Mouse (Mus musculus): Measurements from ENCODE around the gene Ppfibp1. TPM values are rescaled to one million over a fixed set of nuclear protein-coding genes. Genes with fewer than 3 reads are reported as not detected.

The Ppfibp1 gene
- total RNA-seq, 4 experiments from 2014 or later, result 45.6 to 62.4 (median 55.7) TPM

DNA sequence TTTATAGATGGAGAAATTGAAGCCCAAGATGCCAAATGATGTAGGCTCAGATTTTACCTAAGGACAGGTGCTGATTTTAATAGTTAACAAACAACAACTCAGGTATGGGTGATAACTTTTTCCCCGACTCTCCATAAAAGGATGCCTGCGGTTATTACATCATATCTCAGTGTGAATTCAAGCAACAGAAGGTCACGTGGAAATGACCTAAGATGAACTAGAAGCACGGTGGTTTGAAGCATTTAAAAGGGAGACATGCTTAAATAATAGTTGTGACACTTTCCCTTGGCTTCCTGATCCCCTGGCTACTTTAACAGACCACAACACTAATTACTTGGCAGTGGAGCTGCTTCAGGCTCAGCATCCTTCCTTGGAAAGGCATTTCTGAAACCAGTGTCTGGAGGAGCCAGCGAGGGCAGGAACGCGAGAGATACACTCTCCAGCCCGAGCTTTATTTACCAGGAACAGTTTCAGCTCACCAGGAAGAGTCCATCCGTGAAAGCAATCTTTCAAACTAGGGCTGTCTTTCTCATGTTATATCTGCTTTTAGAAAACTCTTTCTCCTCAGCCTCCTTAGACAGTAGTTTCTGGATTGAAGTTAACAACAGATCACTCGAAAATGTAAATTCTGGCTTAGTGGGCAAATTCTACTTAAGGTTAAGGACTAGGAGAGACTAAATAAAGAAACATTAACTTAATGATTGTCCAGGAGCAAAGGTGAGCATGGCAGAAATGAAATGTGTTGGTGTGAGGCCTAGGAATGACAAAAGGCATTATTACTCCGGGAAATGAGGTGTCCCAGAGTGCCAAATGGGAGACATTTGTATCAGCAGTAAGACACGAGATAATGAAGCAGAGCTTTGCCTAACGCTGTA lies 6.2 kb upstream of the Ppfibp1 start:
- no peak for DNase-seq (ENCODE audit: low spot score in 2 of 2)

DNA sequence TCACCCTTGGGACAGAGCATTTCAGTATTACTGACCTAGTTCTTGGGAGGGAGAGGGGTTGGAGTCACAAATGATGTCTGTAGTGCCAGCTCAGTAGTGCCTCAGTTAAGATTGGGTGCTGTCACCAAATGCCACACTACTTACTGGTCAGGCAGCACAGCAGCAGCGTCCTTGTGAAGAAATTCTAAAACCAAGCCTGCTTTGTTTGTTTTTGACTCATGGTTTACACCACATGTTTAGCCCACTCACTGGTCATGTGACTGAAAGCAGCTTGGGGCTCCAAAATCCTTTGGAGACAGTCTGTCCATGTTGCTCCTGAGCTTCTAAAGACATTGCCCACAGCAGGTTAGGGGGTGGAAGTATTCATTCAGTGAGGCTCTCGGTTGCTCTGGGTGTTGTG lies 4.9 kb upstream of the Ppfibp1 start:
- DNase-seq (ENCODE audit: low spot score in 2 of 2), result no peak

DNA sequence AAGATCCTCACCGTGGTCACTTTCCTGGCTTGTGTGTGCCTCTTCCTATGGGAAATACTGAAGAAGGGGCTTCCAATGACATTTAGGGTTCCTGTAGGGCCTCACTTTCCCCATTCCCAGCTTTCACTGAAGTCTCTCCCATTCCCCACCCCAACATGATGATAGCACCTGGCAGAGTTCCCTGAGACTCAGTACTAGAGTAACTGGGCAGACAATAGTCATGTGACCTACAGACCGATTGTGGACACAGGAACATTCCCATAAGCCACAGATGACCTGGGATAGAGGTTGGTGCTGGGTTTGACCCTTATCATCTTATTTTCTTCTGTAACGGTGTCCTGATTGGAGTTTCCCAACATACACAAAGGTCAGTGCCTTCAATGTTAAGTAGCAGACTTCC lies 4.1 kb upstream of the Ppfibp1 start:
- no peak for DNase-seq (ENCODE audit: low spot score in 2 of 2)

DNA sequence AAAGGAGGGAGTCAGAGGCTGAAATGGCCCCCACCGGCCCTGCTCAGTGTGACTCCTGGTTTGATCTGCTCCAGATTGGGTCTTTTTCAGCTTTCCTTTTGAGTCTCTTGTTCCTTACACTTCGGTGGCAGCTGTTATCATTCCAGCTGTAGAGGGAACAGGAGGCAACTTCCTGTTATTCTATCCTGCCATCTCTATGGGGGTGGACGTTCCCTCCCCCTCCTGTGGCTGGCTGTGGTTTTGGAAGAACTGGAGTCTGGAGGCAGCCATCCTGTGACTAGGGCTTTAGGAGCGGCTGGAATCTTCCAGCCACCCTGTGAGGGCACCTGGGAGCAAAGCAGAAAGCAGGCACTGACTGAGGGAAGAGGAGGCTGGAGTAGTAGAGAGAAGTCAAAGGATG lies 3.4 kb upstream of the Ppfibp1 start:
- DNase-seq (ENCODE audit: low spot score in 2 of 2), result no peak

- no peak for DNase-seq (ENCODE audit: low spot score in 2 of 2)
These were observed 588 bp downstream of the Ppfibp1 start for GRCm38 (mm10) chr6:146888660-146889490.

GRCm38 (mm10) chr6:146890215-146890614 lies 1.9 kb downstream of the Ppfibp1 start:
- no peak for DNase-seq (ENCODE audit: low spot score in 2 of 2)

- no peak for DNase-seq (ENCODE audit: low spot score in 2 of 2)
These were observed 2.3 kb downstream of the Ppfibp1 start for GRCm38 (mm10) chr6:146890633-146891032.

DNA sequence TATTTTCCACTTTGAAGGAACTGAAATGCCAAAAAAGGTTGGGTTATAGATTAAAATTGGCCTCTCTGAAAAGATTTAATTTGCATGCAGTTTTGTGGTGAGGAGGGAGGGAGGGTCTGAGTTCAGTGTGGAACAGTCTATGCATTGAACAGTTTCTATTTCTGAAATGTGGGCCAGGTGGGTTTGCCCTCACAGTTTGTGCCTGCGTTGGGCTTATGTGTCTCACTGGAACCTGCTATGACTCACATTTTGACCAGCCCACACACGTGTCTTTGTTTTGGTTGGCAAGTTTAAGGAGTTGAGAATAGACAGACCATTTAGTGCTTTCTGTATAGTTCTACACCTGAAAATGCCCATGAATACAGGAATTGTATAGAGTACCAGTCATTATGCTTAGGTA lies 5.6 kb downstream of the Ppfibp1 start:
- DNase-seq (ENCODE audit: low spot score in 2 of 2), result no peak

- DNase-seq (ENCODE audit: low spot score in 2 of 2), result no peak
These were observed 10.4 kb downstream of the Ppfibp1 start for GRCm38 (mm10) chr6:146898709-146899108.

DNA sequence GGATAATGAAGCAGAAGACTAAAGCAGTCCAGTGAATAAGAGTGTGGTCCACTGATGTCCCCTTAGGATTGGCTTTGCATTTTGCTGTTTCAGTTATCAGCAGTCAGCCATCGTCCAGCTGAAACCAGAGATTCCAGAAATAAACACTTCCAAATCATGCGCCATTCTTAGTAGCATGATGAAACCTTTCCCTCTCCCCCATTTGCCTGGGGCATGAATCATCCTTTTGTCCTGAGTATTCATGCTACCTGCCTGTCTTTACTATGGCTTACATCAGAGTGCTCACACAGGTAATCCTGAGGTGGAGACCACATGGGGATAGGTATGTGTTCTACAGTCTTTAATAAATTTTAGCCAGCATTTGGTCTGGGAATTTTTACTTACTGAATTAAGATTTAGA lies 11.4 kb downstream of the Ppfibp1 start:
- DNase-seq (ENCODE audit: low spot score in 2 of 2), result no peak

- no peak for DNase-seq (ENCODE audit: low spot score in 2 of 2)
These were observed 13.6 kb downstream of the Ppfibp1 start for GRCm38 (mm10) chr6:146901929-146902328.

- DNase-seq (ENCODE audit: low spot score in 2 of 2), result no peak
These were observed 15.3 kb downstream of the Ppfibp1 start for GRCm38 (mm10) chr6:146903632-146904031.

GRCm38 (mm10) chr6:146904707-146905106 lies 16.4 kb downstream of the Ppfibp1 start:
- no peak for DNase-seq (ENCODE audit: low spot score in 2 of 2)

DNA sequence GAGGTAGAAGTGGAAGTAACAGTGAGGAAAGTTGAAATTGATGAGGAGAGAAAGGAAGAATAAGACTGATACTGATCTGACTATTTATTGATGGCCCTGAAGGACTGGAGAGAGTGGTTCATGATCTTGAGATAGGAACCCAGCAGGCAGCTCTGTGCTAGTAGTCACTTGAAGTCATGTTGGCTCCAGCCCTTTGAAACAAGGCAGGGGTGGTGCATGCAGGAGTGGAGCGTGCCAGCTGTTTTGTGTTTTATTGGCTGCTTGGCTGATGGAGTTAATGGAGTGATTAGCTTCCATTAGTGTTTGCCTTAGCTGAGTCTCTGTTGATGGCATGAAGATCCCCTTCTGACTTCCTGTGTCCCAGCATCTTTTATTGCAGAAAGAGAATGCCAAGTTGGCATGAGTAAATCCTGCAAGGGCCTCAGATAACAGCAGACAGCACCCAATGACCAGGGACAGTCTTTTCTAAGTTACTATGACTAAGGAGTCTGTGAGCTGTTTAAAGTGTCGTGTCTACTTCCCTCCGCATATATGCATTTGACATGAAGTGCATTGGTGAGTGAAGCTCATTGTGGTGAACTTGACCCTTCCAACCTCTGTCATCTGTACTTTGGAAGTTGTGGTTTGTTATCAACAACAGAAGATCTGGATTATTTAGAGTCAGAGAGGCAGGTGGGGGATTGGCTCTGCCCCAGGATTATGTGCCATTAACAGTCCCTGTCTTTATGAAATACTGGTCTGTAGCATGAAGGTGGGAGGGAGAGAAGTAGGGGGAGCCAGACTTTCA lies 17.9 kb downstream of the Ppfibp1 start:
- no peak for DNase-seq (ENCODE audit: low spot score in 2 of 2)

GRCm38 (mm10) chr6:146907061-146907794 lies 18.9 kb downstream of the Ppfibp1 start:
- DNase-seq (ENCODE audit: low spot score in 2 of 2), result no peak

GRCm38 (mm10) chr6:146907795-146908190 lies 19.5 kb downstream of the Ppfibp1 start:
- no peak for DNase-seq (ENCODE audit: low spot score in 2 of 2)

GRCm38 (mm10) chr6:146908801-146909200 lies 20.5 kb downstream of the Ppfibp1 start:
- DNase-seq (ENCODE audit: low spot score in 2 of 2), result no peak

DNA sequence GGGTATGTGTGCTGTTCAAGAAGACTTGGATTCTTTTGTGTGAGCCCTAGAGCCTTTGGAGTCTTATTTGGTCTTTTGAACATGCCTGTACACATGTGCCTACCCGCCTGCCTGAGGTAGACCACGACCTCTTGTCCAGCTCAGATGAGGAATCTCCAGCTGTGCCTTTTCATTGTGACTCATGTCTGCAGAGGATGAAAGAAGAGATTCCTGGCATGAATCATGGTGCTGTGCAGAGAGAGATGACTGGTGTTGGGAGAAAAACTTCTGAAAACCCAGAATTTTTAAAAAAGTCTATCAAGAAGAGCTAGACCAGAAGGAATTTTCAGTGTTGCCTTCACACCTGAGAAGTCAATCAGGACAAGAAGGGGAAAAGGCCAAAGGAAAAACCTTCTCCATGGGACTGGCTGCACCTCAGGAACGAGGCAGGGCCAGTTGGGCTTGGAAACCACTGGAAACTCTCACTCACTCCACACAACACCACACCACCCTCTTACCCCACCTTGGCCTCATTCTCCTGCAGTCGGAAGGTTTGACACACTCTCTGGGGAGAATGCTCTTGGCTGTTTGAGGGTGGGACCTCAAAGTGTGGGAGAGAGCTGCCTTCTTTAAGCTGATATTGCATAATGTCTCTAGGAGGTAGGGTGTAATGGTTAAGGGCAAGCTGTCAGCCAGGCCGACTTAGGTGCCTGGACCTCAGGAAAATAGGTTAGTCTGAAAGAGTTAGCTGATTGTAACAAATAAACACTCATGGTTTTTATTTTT lies 21.6 kb downstream of the Ppfibp1 start:
- no peak for DNase-seq (ENCODE audit: low spot score in 2 of 2)

- no peak for DNase-seq (ENCODE audit: low spot score in 2 of 2)
These were observed 22.5 kb downstream of the Ppfibp1 start for GRCm38 (mm10) chr6:146910801-146911200.

DNA sequence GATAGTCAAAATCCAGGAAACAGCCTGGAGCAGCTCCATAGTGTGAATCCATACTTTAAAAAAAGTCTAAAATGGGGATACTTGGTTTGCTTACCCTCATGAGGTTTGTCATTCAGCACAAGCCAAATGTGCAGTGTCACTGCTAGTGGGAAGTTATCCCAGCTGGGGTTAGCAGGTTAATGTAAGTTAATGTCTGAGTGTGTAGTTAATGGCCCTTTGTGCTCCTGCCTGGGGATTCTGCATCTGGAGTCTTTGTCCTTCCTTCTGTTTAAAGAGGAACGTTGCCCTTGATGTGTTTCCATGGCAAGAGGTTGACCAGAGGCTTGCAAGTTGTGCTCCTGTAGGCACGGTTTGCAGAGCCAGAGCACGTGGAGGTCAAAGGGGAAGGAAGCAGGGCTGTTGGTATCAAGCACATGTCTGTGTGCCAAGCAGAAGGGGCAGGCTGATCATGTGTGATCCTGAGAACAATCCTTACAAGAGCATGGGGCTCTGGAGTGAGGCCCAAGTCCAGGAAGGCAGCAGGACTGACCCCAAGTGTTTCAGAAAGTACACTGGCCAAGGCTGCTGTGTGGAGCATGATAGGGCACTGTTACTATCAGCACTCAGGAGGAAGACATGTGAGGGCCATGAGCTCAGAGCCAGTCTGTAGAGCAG lies 24.7 kb downstream of the Ppfibp1 start:
- DNase-seq (ENCODE audit: low spot score in 2 of 2), result no peak
